ENCODE assay signal across 8 mouse cellular contexts in genomic region chr14:105815281-105815680, GRCm38 (mm10).
DNase-seq lines count a peak whose midpoint lies in the region; ATAC-seq and TF ChIP-seq lines count a peak whose summit lies in the region.

No protein-coding gene starts in this region.

- ATAC-seq in kidney, embryonic 15.5 days (replicated peaks; ENCODE audit: low FRiP score) = peak; percentile 90
- ATAC-seq in midbrain, embryonic 13.5 days = peak; percentile 72
- ATAC-seq in CD4-positive, CD25-positive, alpha-beta regulatory T cell, adult 4 months = no peak

- peak in 1 of 2 experiments; percentile 11 for DNase-seq in layer of hippocampus, adult 2 months (ENCODE audit: low spot score in 2 of 2)
- DNase-seq in layer of hippocampus, adult 9-10 months (ENCODE audit: low spot score) = no peak
- peak; percentile 32 for DNase-seq in forebrain, embryonic 10.5 days (ENCODE audit: extremely low spot score, low spot score)
- no peak for DNase-seq in adrenal gland, adult 2 months
- no peak for DNase-seq in adrenal gland, postnatal 10 days

- WGBS in forebrain, embryonic 10.5 days = 25% methylated on average over 12 of the region's 12 CpGs
- 2% methylated on average over 12 of the region's 12 CpGs for WGBS in kidney, embryonic 15.5 days
- WGBS in midbrain, embryonic 13.5 days = 4% methylated on average over 12 of the region's 12 CpGs

- H3K9ac ChIP-seq in kidney, embryonic 15.5 days = no peak overlapping the region
- no peak overlapping the region for H3K9ac ChIP-seq in midbrain, embryonic 13.5 days (replicated peaks)

- peak overlapping the region; percentile 45 for H3K4me3 ChIP-seq in layer of hippocampus, adult 2 months
- peak overlapping the region; percentile 43 for H3K4me3 ChIP-seq in forebrain, embryonic 10.5 days
- peak overlapping the region; percentile 34 for H3K4me3 ChIP-seq in kidney, embryonic 15.5 days (replicated peaks)
- peak overlapping the region; percentile 26 for H3K4me3 ChIP-seq in midbrain, embryonic 13.5 days (replicated peaks)

- peak overlapping the region; percentile 73 for H3K27ac ChIP-seq in layer of hippocampus, adult 2 months
- H3K27ac ChIP-seq in forebrain, embryonic 10.5 days = peak overlapping the region; percentile 69
- peak overlapping the region; percentile 45 for H3K27ac ChIP-seq in kidney, embryonic 15.5 days
- H3K27ac ChIP-seq in midbrain, embryonic 13.5 days = 0 out of 2 replicates have a peak overlapping the region, but pooled peaks have one; percentile 14

- H3K4me1 ChIP-seq in forebrain, embryonic 10.5 days = peaks cover 17% of the 10 kb centered on the region
- peaks cover 15% of the 10 kb centered on the region for H3K4me1 ChIP-seq in kidney, embryonic 15.5 days
- H3K4me1 ChIP-seq in midbrain, embryonic 13.5 days (replicated peaks) = peaks cover 9% of the 10 kb centered on the region

- peaks cover 25% of the 10 kb centered on the region for H3K27me3 ChIP-seq in forebrain, embryonic 10.5 days (ENCODE audit: poor library complexity, severe bottlenecking)
- no peaks in the 10 kb centered on the region for H3K27me3 ChIP-seq in kidney, embryonic 15.5 days
- H3K27me3 ChIP-seq in midbrain, embryonic 13.5 days = no peaks in the 10 kb centered on the region

- H3K9me3 ChIP-seq in forebrain, embryonic 10.5 days = peaks cover 4% of the 10 kb centered on the region; the same call in 1 of the 2 replicates
- H3K9me3 ChIP-seq in kidney, embryonic 15.5 days (replicated peaks) = 0 out of 2 replicates have a peak, but pooled peaks cover 3% of the 10 kb centered on the region
- H3K9me3 ChIP-seq in midbrain, embryonic 13.5 days = no peaks in the 10 kb centered on the region

- H3K36me3 ChIP-seq in forebrain, embryonic 10.5 days (replicated peaks) = no peaks in the 10 kb centered on the region
- no peaks in the 10 kb centered on the region for H3K36me3 ChIP-seq in kidney, embryonic 15.5 days
- no peaks in the 10 kb centered on the region for H3K36me3 ChIP-seq in midbrain, embryonic 13.5 days

- TF ChIP-seq CTCF in layer of hippocampus, adult 2 months (conservative IDR thresholded peaks at IDR 0.05) = no peak

- H3K4me2 ChIP-seq in kidney, embryonic 15.5 days = peak overlapping the region; percentile 60
- H3K4me2 ChIP-seq in midbrain, embryonic 13.5 days (replicated peaks) = peak overlapping the region; percentile 54

Comparison
In these comparisons a context has a peak if more than half of its experiments do, and no peak if none do; other contexts are left out.
1. H3K27ac ChIP-seq: peak in every context shown above with its lines; median percentile 73 in layer of hippocampus, adult 2 months; 69 in forebrain, embryonic 10.5 days; 45 in kidney, embryonic 15.5 days; 14 in midbrain, embryonic 13.5 days.